Mouse (Mus musculus): ENCODE data around the gene Cdpf1.

DNA sequence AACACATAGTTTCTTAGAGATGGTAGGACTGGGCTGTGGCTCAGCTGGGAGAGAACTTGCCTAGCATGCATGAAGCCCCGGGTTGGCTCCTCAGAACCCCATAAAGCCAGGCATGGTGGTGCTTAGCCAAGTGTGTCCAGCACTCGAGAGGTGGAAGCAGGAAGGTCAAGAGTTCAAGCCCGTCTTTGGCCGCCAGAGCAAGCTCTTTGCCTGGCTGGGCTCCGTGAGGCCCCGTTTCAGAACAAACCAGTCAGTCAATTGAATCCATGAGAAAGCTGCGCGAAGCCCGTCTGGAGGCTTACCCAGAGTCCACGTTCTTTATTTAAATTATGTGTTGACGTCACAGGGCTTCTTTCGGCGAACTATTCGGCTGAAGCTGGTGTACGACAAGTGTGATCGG is 22.9 kb downstream of the Cdpf1 start:
- TF ChIP-seq CTCF (IDR thresholded peaks at IDR 0.05; ENCODE audit: borderline replicate concordance, control insufficient read depth, extremely low read depth, insufficient read depth, low read length, poor library complexity): no peak
- no peak for TF ChIP-seq POLR2A (IDR thresholded peaks at IDR 0.05; ENCODE audit: control insufficient read depth, extremely low read depth, insufficient read depth, low read length, poor library complexity)
